Mouse (Mus musculus) liver, postnatal 0 days (tissue): ENCODE results near the gene Rap2c.

Experiments used
- CTCF ChIP-seq: sonication (generic); IDR thresholded peaks from 2 replicates; pipeline ENCODE4 v1.5.1; 2016; ENCODE audit warnings: antibody characterized with exemption, low read depth
- EP300 ChIP-seq: IDR thresholded peaks from 2 replicates; pipeline ENCODE4 v1.6.1; 2016; ENCODE audit warnings: antibody characterized with exemption, low read depth, mild to moderate bottlenecking

GRCm38 (mm10) chrX:51016926-51017325 lies 892 bp downstream of the Rap2c start:
- no peak for TF ChIP-seq CTCF
- TF ChIP-seq EP300 = no peak
